In the genomic region with DNA sequence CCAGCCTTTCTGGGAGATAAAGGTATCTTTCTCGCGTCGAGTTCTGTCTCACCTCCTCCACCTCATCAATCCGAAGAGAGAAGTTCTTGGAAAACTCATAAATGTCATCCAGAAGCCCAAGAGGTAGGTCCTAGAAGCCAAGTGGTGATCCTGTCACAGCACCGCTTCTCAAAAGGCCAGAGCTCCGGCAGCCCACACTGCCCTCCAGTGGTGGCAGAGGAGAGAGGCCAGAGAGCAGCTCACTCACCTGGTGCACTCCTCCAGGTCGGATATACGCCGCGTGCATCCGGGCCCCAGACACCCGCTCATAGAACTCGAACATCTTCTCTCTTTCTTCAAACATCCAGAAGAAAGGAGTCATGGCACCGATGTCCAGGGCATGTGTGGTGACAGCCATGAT, we compare ENCODE assay signal across 10 mouse cellular contexts. TPM values are rescaled to one million over a fixed set of nuclear protein-coding genes. Genes with fewer than 3 reads are reported as not detected.
DNase-seq lines count a peak whose midpoint lies in the region; ATAC-seq and TF ChIP-seq lines count a peak whose summit lies in the region.
"Had no signal": no experiment of that assay in that cellular context is flagged by ENCODE, and none has a peak within 500 bp of the region (broad histone marks: within the 10 kb centered on the region; RNA-seq: fewer than 3 reads in every experiment).

No protein-coding gene starts in this region.

- TF ChIP-seq CTCF in forebrain, postnatal 0 days (IDR thresholded peaks at IDR 0.05; ENCODE audit: low read depth), result peak; percentile 76
- TF ChIP-seq CTCF in midbrain, postnatal 0 days (IDR thresholded peaks at IDR 0.05), result peak; percentile 79

- H3K27me3 ChIP-seq in heart, embryonic 15.5 days, result no peaks in the 10 kb centered on the region
- H3K27me3 ChIP-seq in heart, embryonic 11.5 days (ENCODE audit: control insufficient read depth, insufficient read depth, low read length), result no peaks in the 10 kb centered on the region
- no peaks in the 10 kb centered on the region for H3K27me3 ChIP-seq in forebrain, postnatal 0 days (ENCODE audit: insufficient read depth, low read length)
- no peaks in the 10 kb centered on the region for H3K27me3 ChIP-seq in limb, embryonic 10.5 days (ENCODE audit: low read depth, poor library complexity, severe bottlenecking)
- no peaks in the 10 kb centered on the region for H3K27me3 ChIP-seq in midbrain, postnatal 0 days (ENCODE audit: insufficient read depth, low read length)
- H3K27me3 ChIP-seq: embryonic facial prominence, embryonic 12.5 days; lung, embryonic 15.5 days had no signal

- H3K9me3 ChIP-seq in heart, embryonic 15.5 days (replicated peaks), result no peaks in the 10 kb centered on the region
- H3K9me3 ChIP-seq in heart, embryonic 11.5 days (replicated peaks; ENCODE audit: control insufficient read depth, low read length), result no peaks in the 10 kb centered on the region
- no peaks in the 10 kb centered on the region for H3K9me3 ChIP-seq in forebrain, postnatal 0 days (ENCODE audit: low read length)
- no peaks in the 10 kb centered on the region for H3K9me3 ChIP-seq in limb, embryonic 10.5 days (replicated peaks)
- H3K9me3 ChIP-seq in midbrain, postnatal 0 days (ENCODE audit: low read length), result no peaks in the 10 kb centered on the region
- H3K9me3 ChIP-seq: embryonic facial prominence, embryonic 12.5 days; lung, embryonic 15.5 days had no signal

- 71% methylated on average over 14 of the region's 14 CpGs for WGBS in heart, embryonic 15.5 days
- WGBS in heart, embryonic 11.5 days (ENCODE audit: insufficient replicate concordance), result 69% methylated on average over 14 of the region's 14 CpGs
- 74% methylated on average over 14 of the region's 14 CpGs for whole genome bisulfite sequencing in forebrain, postnatal 0 days
- 77% methylated on average over 14 of the region's 14 CpGs for WGBS in limb, embryonic 10.5 days
- WGBS in midbrain, postnatal 0 days, result 67% methylated on average over 14 of the region's 14 CpGs

- H3K27ac ChIP-seq in heart, embryonic 15.5 days, result no peak overlapping the region
- H3K27ac ChIP-seq in heart, embryonic 11.5 days (ENCODE audit: low read depth, low read length), result no peak overlapping the region
- no peak overlapping the region for H3K27ac ChIP-seq in forebrain, postnatal 0 days (ENCODE audit: low read depth, low read length)
- no peak overlapping the region for H3K27ac ChIP-seq in limb, embryonic 10.5 days
- H3K27ac ChIP-seq in midbrain, postnatal 0 days (ENCODE audit: low read depth, low read length), result no peak overlapping the region
- H3K27ac ChIP-seq: embryonic facial prominence, embryonic 12.5 days; lung, embryonic 15.5 days had no signal

- H3K4me3 ChIP-seq in heart, embryonic 15.5 days, result no peak overlapping the region
- H3K4me3 ChIP-seq in heart, embryonic 11.5 days (ENCODE audit: low read depth, low read length), result no peak overlapping the region
- H3K4me3 ChIP-seq in forebrain, postnatal 0 days (ENCODE audit: low read depth, low read length), result no peak overlapping the region
- no peak overlapping the region for H3K4me3 ChIP-seq in limb, embryonic 10.5 days
- no peak overlapping the region for H3K4me3 ChIP-seq in midbrain, postnatal 0 days (ENCODE audit: low read depth, low read length)
- H3K4me3 ChIP-seq: embryonic facial prominence, embryonic 12.5 days; lung, embryonic 15.5 days had no signal

- peaks cover 93% of the 10 kb centered on the region for H3K36me3 ChIP-seq in heart, embryonic 15.5 days
- H3K36me3 ChIP-seq in heart, embryonic 11.5 days (ENCODE audit: control insufficient read depth, insufficient read depth, low read length), result peaks cover 26% of the 10 kb centered on the region
- H3K36me3 ChIP-seq in forebrain, postnatal 0 days (ENCODE audit: insufficient read depth), result peaks cover 87% of the 10 kb centered on the region
- peaks cover 100% of the 10 kb centered on the region for H3K36me3 ChIP-seq in limb, embryonic 10.5 days
- peaks cover 69% of the 10 kb centered on the region for H3K36me3 ChIP-seq in midbrain, postnatal 0 days (ENCODE audit: insufficient read depth, low read length)

- H3K9ac ChIP-seq in heart, embryonic 15.5 days, result no peak overlapping the region
- H3K9ac ChIP-seq in heart, embryonic 11.5 days (ENCODE audit: low read depth, low read length), result no peak overlapping the region
- H3K9ac ChIP-seq in forebrain, postnatal 0 days, result no peak overlapping the region
- H3K9ac ChIP-seq in midbrain, postnatal 0 days (replicated peaks; ENCODE audit: low read length, poor library complexity, severe bottlenecking), result no peak overlapping the region
- H3K9ac ChIP-seq: embryonic facial prominence, embryonic 12.5 days; lung, embryonic 15.5 days had no signal

- ATAC-seq in heart, embryonic 15.5 days (replicated peaks; ENCODE audit: insufficient number of reproducible peaks, insufficient read depth, low FRiP score, low read depth), result 0 out of 2 replicates have a peak, but pooled peaks have one; percentile 24
- ATAC-seq in heart, embryonic 11.5 days (replicated peaks; ENCODE audit: insufficient number of reproducible peaks, low FRiP score, low TSS enrichment), result no peak
- ATAC-seq in forebrain, postnatal 0 days, result no peak
- no peak for ATAC-seq in midbrain, postnatal 0 days (ENCODE audit: low FRiP score)

- H3K4me2 ChIP-seq in heart, embryonic 15.5 days, result no peak overlapping the region
- H3K4me2 ChIP-seq in heart, embryonic 11.5 days, result no peak overlapping the region
- no peak overlapping the region for H3K4me2 ChIP-seq in forebrain, postnatal 0 days (ENCODE audit: low read depth)
- no peak overlapping the region for H3K4me2 ChIP-seq in midbrain, postnatal 0 days (ENCODE audit: low read depth, low read length, poor library complexity, severe bottlenecking)
- H3K4me2 ChIP-seq: embryonic facial prominence, embryonic 12.5 days; lung, embryonic 15.5 days had no signal

- H3K4me1 ChIP-seq in heart, embryonic 15.5 days (replicated peaks), result peaks cover 15% of the 10 kb centered on the region; the same call in 1 of the 2 replicates
- peaks cover 5% of the 10 kb centered on the region; the same call in 1 of the 2 replicates for H3K4me1 ChIP-seq in heart, embryonic 11.5 days (ENCODE audit: control insufficient read depth, insufficient read depth, low read length)
- no peaks in the 10 kb centered on the region for H3K4me1 ChIP-seq in forebrain, postnatal 0 days (ENCODE audit: insufficient read depth)
- no peaks in the 10 kb centered on the region for H3K4me1 ChIP-seq in limb, embryonic 10.5 days
- no peaks in the 10 kb centered on the region for H3K4me1 ChIP-seq in midbrain, postnatal 0 days (ENCODE audit: insufficient read depth, low read length)
- H3K4me1 ChIP-seq: embryonic facial prominence, embryonic 12.5 days; lung, embryonic 15.5 days had no signal

- DNase-seq in A20 (ENCODE audit: low read depth, low spot score) (peak; percentile 42), R1 (ENCODE audit: low read depth, low spot score) (peak; percentile 84)
- peak; percentile 52 for DNase-seq in forebrain, postnatal 0 days
- DNase-seq in limb, embryonic 10.5 days (ENCODE audit: low spot score), result peak; percentile 75
- DNase-seq in midbrain, postnatal 0 days (ENCODE audit: low spot score), result peak; percentile 57
- no peak for DNase-seq in frontal cortex, postnatal 10 days (ENCODE audit: low spot score in 2 of 2)

RNA-seq across cellular contexts. Expression of a gene that starts 4.3 kb away (rescaled TPM):
- polyA plus RNA-seq in heart, embryonic 15.5 days (2015; fragmentation: Nextera tagmentation; extraction: Ambion mirVana), result 28.0 and 44.6 TPM in 2 replicates
- 12.1 and 18.4 TPM in 2 replicates for polyA plus RNA-seq in heart, embryonic 11.5 days (2014; fragmentation: Nextera tagmentation; extraction: Ambion mirVana)
- 7.6 and 11.2 TPM in 2 replicates for total RNA-seq in forebrain, postnatal 0 days (2014; rRNA removed)
- polyA plus RNA-seq in forebrain, postnatal 0 days (2015; fragmentation: Nextera tagmentation; extraction: Ambion mirVana), result 33.2 and 37.9 TPM in 2 replicates
- polyA plus RNA-seq in limb, embryonic 10.5 days (2016; fragmentation: Nextera tagmentation; extraction: Ambion mirVana), result 6.4 and 10.7 TPM in 2 replicates
- 21.3 and 25.9 TPM in 2 replicates for total RNA-seq in midbrain, postnatal 0 days (2014; rRNA removed)
- 30.5 and 31.1 TPM in 2 replicates for polyA plus RNA-seq in midbrain, postnatal 0 days (2015; fragmentation: Nextera tagmentation; extraction: Ambion mirVana)

RNA-seq across cellular contexts. Expression of a gene that starts 11.8 kb away (rescaled TPM):
- polyA plus RNA-seq in heart, embryonic 15.5 days (2015; fragmentation: Nextera tagmentation; extraction: Ambion mirVana), result 5.2 and 6.0 TPM in 2 replicates
- polyA plus RNA-seq in heart, embryonic 11.5 days (2014; fragmentation: Nextera tagmentation; extraction: Ambion mirVana), result 1.5 and 1.7 TPM in 2 replicates
- total RNA-seq in forebrain, postnatal 0 days (2014; rRNA removed), result 4.5 and 5.9 TPM in 2 replicates
- 2.6 and 5.6 TPM in 2 replicates for polyA plus RNA-seq in forebrain, postnatal 0 days (2015; fragmentation: Nextera tagmentation; extraction: Ambion mirVana)
- polyA plus RNA-seq in limb, embryonic 10.5 days (2016; fragmentation: Nextera tagmentation; extraction: Ambion mirVana), result 7.3 and 10.5 TPM in 2 replicates
- total RNA-seq in midbrain, postnatal 0 days (2014; rRNA removed), result 5.2 and 8.2 TPM in 2 replicates
- polyA plus RNA-seq in midbrain, postnatal 0 days (2015; fragmentation: Nextera tagmentation; extraction: Ambion mirVana), result 3.4 and 4.2 TPM in 2 replicates

RNA-seq across cellular contexts. Expression of a gene that starts 12.7 kb away (rescaled TPM):
- 514 and 535 TPM in 2 replicates for polyA plus RNA-seq in heart, embryonic 15.5 days (2015; fragmentation: Nextera tagmentation; extraction: Ambion mirVana)
- 446 and 471 TPM in 2 replicates for polyA plus RNA-seq in heart, embryonic 11.5 days (2014; fragmentation: Nextera tagmentation; extraction: Ambion mirVana)
- total RNA-seq in forebrain, postnatal 0 days (2014; rRNA removed), result 203 and 270 TPM in 2 replicates
- 219 and 243 TPM in 2 replicates for polyA plus RNA-seq in forebrain, postnatal 0 days (2015; fragmentation: Nextera tagmentation; extraction: Ambion mirVana)
- polyA plus RNA-seq in limb, embryonic 10.5 days (2016; fragmentation: Nextera tagmentation; extraction: Ambion mirVana), result 308 and 312 TPM in 2 replicates
- total RNA-seq in midbrain, postnatal 0 days (2014; rRNA removed), result 224 and 230 TPM in 2 replicates
- polyA plus RNA-seq in midbrain, postnatal 0 days (2015; fragmentation: Nextera tagmentation; extraction: Ambion mirVana), result 221 and 244 TPM in 2 replicates

RNA-seq across cellular contexts. Expression of a gene that starts 13.6 kb away (rescaled TPM):
- polyA plus RNA-seq in heart, embryonic 15.5 days (2015; fragmentation: Nextera tagmentation; extraction: Ambion mirVana), result 9.2 and 43.9 TPM in 2 replicates
- 13.6 and 55.4 TPM in 2 replicates for polyA plus RNA-seq in heart, embryonic 11.5 days (2014; fragmentation: Nextera tagmentation; extraction: Ambion mirVana)
- total RNA-seq in forebrain, postnatal 0 days (2014; rRNA removed), result 0.92 and 2.0 TPM in 2 replicates
- polyA plus RNA-seq in forebrain, postnatal 0 days (2015; fragmentation: Nextera tagmentation; extraction: Ambion mirVana), result 2.7 and 4.0 TPM in 2 replicates
- polyA plus RNA-seq in limb, embryonic 10.5 days (2016; fragmentation: Nextera tagmentation; extraction: Ambion mirVana), result 1.9 and 2.6 TPM in 2 replicates
- 3.7 TPM in 1 of 2 replicates, not detected in the other for total RNA-seq in midbrain, postnatal 0 days (2014; rRNA removed)
- polyA plus RNA-seq in midbrain, postnatal 0 days (2015; fragmentation: Nextera tagmentation; extraction: Ambion mirVana), result 5.2 and 7.2 TPM in 2 replicates

RNA-seq across cellular contexts. Expression of a gene that starts 16.1 kb away (rescaled TPM):
- polyA plus RNA-seq in heart, embryonic 15.5 days (2015; fragmentation: Nextera tagmentation; extraction: Ambion mirVana), result 55.6 and 57.9 TPM in 2 replicates
- 44.1 and 53.2 TPM in 2 replicates for polyA plus RNA-seq in heart, embryonic 11.5 days (2014; fragmentation: Nextera tagmentation; extraction: Ambion mirVana)
- 46.5 and 62.7 TPM in 2 replicates for total RNA-seq in forebrain, postnatal 0 days (2014; rRNA removed)
- 39.8 and 41.7 TPM in 2 replicates for polyA plus RNA-seq in forebrain, postnatal 0 days (2015; fragmentation: Nextera tagmentation; extraction: Ambion mirVana)
- 32.2 and 32.5 TPM in 2 replicates for polyA plus RNA-seq in limb, embryonic 10.5 days (2016; fragmentation: Nextera tagmentation; extraction: Ambion mirVana)
- 49.8 and 57.6 TPM in 2 replicates for total RNA-seq in midbrain, postnatal 0 days (2014; rRNA removed)
- 33.9 and 44.6 TPM in 2 replicates for polyA plus RNA-seq in midbrain, postnatal 0 days (2015; fragmentation: Nextera tagmentation; extraction: Ambion mirVana)

Comparison
In these comparisons a context has a peak if more than half of its experiments do, and no peak if none do; other contexts are left out.
1. DNase-seq: peak in A20 (single experiment), R1 (single experiment), forebrain, postnatal 0 days (single experiment), limb, embryonic 10.5 days (single experiment) and midbrain, postnatal 0 days (single experiment); none in frontal cortex, postnatal 10 days (0 of 2).